Mouse (Mus musculus) neutrophil, adult 83 days (primary cell): ENCODE measurements around the gene Mboat2. TPM values are rescaled to one million over a fixed set of nuclear protein-coding genes. Genes with fewer than 3 reads are reported as not detected.

Experiments
- total RNA-seq, 2 experiments: library from RNA; stranded (reverse); gene quantifications; one replicate each; pipeline ENCODE4 v1.2.4; 2023

Mboat2 gene
- 1 to 10 TPM; 3.8 to 5.8 TPM for total RNA-seq

GRCm38 (mm10) chr12:24830766-24831152, at the start of gene Mboat2:
TSS of gene Mboat2 (plus strand) at chr12:24830879.

GRCm38 (mm10) chr12:24974446-24975114, 143.9 kb downstream of the Mboat2 start, which contains the start of gene Kidins220:
TSS of gene Kidins220 (plus strand) at chr12:24974925.

Other genes with a start within 250 kb of the Mboat2 start
- gene Klf11, start 179.6 kb upstream of the Mboat2 start, total RNA-seq = 10 to 100 TPM; 30.6 to 34.4 TPM
- gene Cys1, start 149.1 kb upstream of the Mboat2 start, total RNA-seq = not detected
- gene Rrm2, start 122.6 kb upstream of the Mboat2 start, total RNA-seq = 100 to 1,000 TPM; 134 to 163 TPM
- gene Kidins220, start 144.0 kb downstream of the Mboat2 start, total RNA-seq = 10 to 100 TPM; 73.6 to 83.5 TPM